Mouse (Mus musculus): ENCODE results near the gene Slc16a7. TPM values are rescaled to one million over a fixed set of nuclear protein-coding genes. Genes with fewer than 3 reads are reported as not detected.
A peak's percentile ranks its signal among the peaks of the same experiment; 100 is the strongest.

Gene Slc16a7
- polyA plus RNA-seq, 1 experiment from 2014 or later, result 6.1 TPM

- no peaks in the 10 kb centered on the region for H3K27me3 ChIP-seq (ENCODE audit: control insufficient read depth, insufficient read depth, low read length)
- H3K9ac ChIP-seq (ENCODE audit: low read depth, low read length), result no peak overlapping the region
- no peaks in the 10 kb centered on the region for H3K4me1 ChIP-seq (ENCODE audit: control insufficient read depth, insufficient read depth, low read length)
- no peak overlapping the region for H3K27ac ChIP-seq (ENCODE audit: low read depth, low read length)
- H3K4me3 ChIP-seq (ENCODE audit: low read length), result no peak overlapping the region
- H3K36me3 ChIP-seq (ENCODE audit: control insufficient read depth, insufficient read depth, low read length), result no peaks in the 10 kb centered on the region
- H3K9me3 ChIP-seq (ENCODE audit: control insufficient read depth, low read length), result no peaks in the 10 kb centered on the region
- H3K4me2 ChIP-seq (replicated peaks; ENCODE audit: low read depth, low read length), result no peak overlapping the region
- no peak for ATAC-seq (ENCODE audit: low FRiP score, low TSS enrichment)
- WGBS, result 79% methylated on average over 8 of the region's 8 CpGs
Observed at GRCm38 (mm10) chr10:125370037-125370610, 19.1 kb downstream of the Slc16a7 start.

GRCm38 (mm10) chr10:125358479-125358878 is 30.8 kb downstream of the Slc16a7 start:
- WGBS, result 90% methylated on average over 7 of the region's 7 CpGs
- Histone ChIP-seq H3K27ac (ENCODE audit: low read depth, low read length) (no peak overlapping the region), H3K9me3 (ENCODE audit: control insufficient read depth, low read length) (no peaks in the 10 kb centered on the region), H3K4me1 (ENCODE audit: control insufficient read depth, insufficient read depth, low read length) (no peaks in the 10 kb centered on the region), H3K27me3 (ENCODE audit: control insufficient read depth, insufficient read depth, low read length) (no peaks in the 10 kb centered on the region), H3K36me3 (ENCODE audit: control insufficient read depth, insufficient read depth, low read length) (no peaks in the 10 kb centered on the region), H3K4me2 (replicated peaks; ENCODE audit: low read depth, low read length) (no peak overlapping the region), H3K4me3 (ENCODE audit: low read length) (no peak overlapping the region), H3K9ac (ENCODE audit: low read depth, low read length) (no peak overlapping the region)
- ATAC-seq (ENCODE audit: low FRiP score, low TSS enrichment), result no peak

- Histone ChIP-seq H3K9ac (ENCODE audit: low read depth, low read length) (no peak overlapping the region), H3K4me1 (ENCODE audit: control insufficient read depth, insufficient read depth, low read length) (no peaks in the 10 kb centered on the region), H3K36me3 (ENCODE audit: control insufficient read depth, insufficient read depth, low read length) (no peaks in the 10 kb centered on the region), H3K9me3 (ENCODE audit: control insufficient read depth, low read length) (no peaks in the 10 kb centered on the region), H3K27me3 (ENCODE audit: control insufficient read depth, insufficient read depth, low read length) (no peaks in the 10 kb centered on the region), H3K4me3 (ENCODE audit: low read length) (no peak overlapping the region), H3K27ac (ENCODE audit: low read depth, low read length) (no peak overlapping the region), H3K4me2 (replicated peaks; ENCODE audit: low read depth, low read length) (no peak overlapping the region)
- no peak for ATAC-seq (ENCODE audit: low FRiP score, low TSS enrichment)
- 86% methylated on average over 7 of the region's 7 CpGs for WGBS
Observed at GRCm38 (mm10) chr10:125352805-125353204, 36.5 kb downstream of the Slc16a7 start.

GRCm38 (mm10) chr10:125348171-125348570 is 41.1 kb downstream of the Slc16a7 start:
- ATAC-seq (ENCODE audit: low FRiP score, low TSS enrichment), result no peak
- H3K27me3 ChIP-seq (ENCODE audit: control insufficient read depth, insufficient read depth, low read length), result no peaks in the 10 kb centered on the region
- no peaks in the 10 kb centered on the region for H3K36me3 ChIP-seq (ENCODE audit: control insufficient read depth, insufficient read depth, low read length)
- no peak overlapping the region for H3K4me3 ChIP-seq (ENCODE audit: low read length)
- H3K4me1 ChIP-seq (ENCODE audit: control insufficient read depth, insufficient read depth, low read length), result no peaks in the 10 kb centered on the region
- WGBS, result 77% methylated on average over 3 of the region's 3 CpGs
- H3K27ac ChIP-seq (ENCODE audit: low read depth, low read length), result no peak overlapping the region
- no peak overlapping the region for H3K4me2 ChIP-seq (replicated peaks; ENCODE audit: low read depth, low read length)
- no peaks in the 10 kb centered on the region for H3K9me3 ChIP-seq (ENCODE audit: control insufficient read depth, low read length)
- H3K9ac ChIP-seq (ENCODE audit: low read depth, low read length), result no peak overlapping the region

GRCm38 (mm10) chr10:125347149-125347548 is 42.1 kb downstream of the Slc16a7 start:
- ATAC-seq (ENCODE audit: low FRiP score, low TSS enrichment), result no peak

GRCm38 (mm10) chr10:125346364-125346763 is 42.9 kb downstream of the Slc16a7 start:
- Histone ChIP-seq H3K27me3 (ENCODE audit: control insufficient read depth, insufficient read depth, low read length) (no peaks in the 10 kb centered on the region), H3K36me3 (ENCODE audit: control insufficient read depth, insufficient read depth, low read length) (no peaks in the 10 kb centered on the region), H3K4me2 (replicated peaks; ENCODE audit: low read depth, low read length) (no peak overlapping the region), H3K9me3 (ENCODE audit: control insufficient read depth, low read length) (no peaks in the 10 kb centered on the region), H3K4me3 (ENCODE audit: low read length) (no peak overlapping the region), H3K4me1 (ENCODE audit: control insufficient read depth, insufficient read depth, low read length) (no peaks in the 10 kb centered on the region), H3K9ac (ENCODE audit: low read depth, low read length) (no peak overlapping the region), H3K27ac (ENCODE audit: low read depth, low read length) (no peak overlapping the region)
- 75% methylated on average over 4 of the region's 4 CpGs for WGBS
- no peak for ATAC-seq (ENCODE audit: low FRiP score, low TSS enrichment)

More at GRCm38 (mm10) chr10:125347149-125347548, 42.1 kb downstream of the Slc16a7 start:
- H3K4me2 ChIP-seq (replicated peaks; ENCODE audit: low read depth, low read length), result no peak overlapping the region
- H3K27me3 ChIP-seq (ENCODE audit: control insufficient read depth, insufficient read depth, low read length), result no peaks in the 10 kb centered on the region
- H3K9ac ChIP-seq (ENCODE audit: low read depth, low read length), result no peak overlapping the region
- no peak overlapping the region for H3K27ac ChIP-seq (ENCODE audit: low read depth, low read length)
- no peaks in the 10 kb centered on the region for H3K36me3 ChIP-seq (ENCODE audit: control insufficient read depth, insufficient read depth, low read length)
- H3K9me3 ChIP-seq (ENCODE audit: control insufficient read depth, low read length), result no peaks in the 10 kb centered on the region
- 81% methylated on average over 6 of the region's 6 CpGs for WGBS
- no peak overlapping the region for H3K4me3 ChIP-seq (ENCODE audit: low read length)
- no peaks in the 10 kb centered on the region for H3K4me1 ChIP-seq (ENCODE audit: control insufficient read depth, insufficient read depth, low read length)

GRCm38 (mm10) chr10:125345583-125345982 is 43.7 kb downstream of the Slc16a7 start:
- H3K27me3 ChIP-seq (ENCODE audit: control insufficient read depth, insufficient read depth, low read length), result no peaks in the 10 kb centered on the region
- 89% methylated on average over 1 of the region's 1 CpGs for WGBS
- no peak overlapping the region for H3K27ac ChIP-seq (ENCODE audit: low read depth, low read length)
- H3K4me2 ChIP-seq (replicated peaks; ENCODE audit: low read depth, low read length), result no peak overlapping the region
- no peak for ATAC-seq (ENCODE audit: low FRiP score, low TSS enrichment)
- H3K4me3 ChIP-seq (ENCODE audit: low read length), result no peak overlapping the region
- H3K4me1 ChIP-seq (ENCODE audit: control insufficient read depth, insufficient read depth, low read length), result no peaks in the 10 kb centered on the region
- H3K36me3 ChIP-seq (ENCODE audit: control insufficient read depth, insufficient read depth, low read length), result no peaks in the 10 kb centered on the region
- H3K9me3 ChIP-seq (ENCODE audit: control insufficient read depth, low read length), result no peaks in the 10 kb centered on the region
- no peak overlapping the region for H3K9ac ChIP-seq (ENCODE audit: low read depth, low read length)

GRCm38 (mm10) chr10:125342204-125342603 is 47.1 kb downstream of the Slc16a7 start:
- Histone ChIP-seq H3K4me3 (ENCODE audit: low read length) (no peak overlapping the region), H3K27ac (ENCODE audit: low read depth, low read length) (no peak overlapping the region), H3K9me3 (ENCODE audit: control insufficient read depth, low read length) (no peaks in the 10 kb centered on the region), H3K36me3 (ENCODE audit: control insufficient read depth, insufficient read depth, low read length) (no peaks in the 10 kb centered on the region), H3K4me1 (ENCODE audit: control insufficient read depth, insufficient read depth, low read length) (no peaks in the 10 kb centered on the region), H3K4me2 (replicated peaks; ENCODE audit: low read depth, low read length) (no peak overlapping the region), H3K27me3 (ENCODE audit: control insufficient read depth, insufficient read depth, low read length) (no peaks in the 10 kb centered on the region), H3K9ac (ENCODE audit: low read depth, low read length) (no peak overlapping the region)
- ATAC-seq (ENCODE audit: low FRiP score, low TSS enrichment), result peak; percentile 55; the same call in 1 of the 2 replicates
- WGBS, result 38% methylated on average over 7 of the region's 7 CpGs

GRCm38 (mm10) chr10:125333799-125334198 is 55.5 kb downstream of the Slc16a7 start:
- Histone ChIP-seq H3K27ac (ENCODE audit: low read depth, low read length) (no peak overlapping the region), H3K9me3 (ENCODE audit: control insufficient read depth, low read length) (no peaks in the 10 kb centered on the region), H3K27me3 (ENCODE audit: control insufficient read depth, insufficient read depth, low read length) (no peaks in the 10 kb centered on the region), H3K4me2 (replicated peaks; ENCODE audit: low read depth, low read length) (no peak overlapping the region), H3K9ac (ENCODE audit: low read depth, low read length) (no peak overlapping the region), H3K4me1 (ENCODE audit: control insufficient read depth, insufficient read depth, low read length) (no peaks in the 10 kb centered on the region), H3K36me3 (ENCODE audit: control insufficient read depth, insufficient read depth, low read length) (no peaks in the 10 kb centered on the region), H3K4me3 (ENCODE audit: low read length) (no peak overlapping the region)
- ATAC-seq (ENCODE audit: low FRiP score, low TSS enrichment), result no peak
- 97% methylated on average over 5 of the region's 5 CpGs for WGBS
